Mouse (Mus musculus): ENCODE measurements around the gene Tex14. TPM values are rescaled to one million over a fixed set of nuclear protein-coding genes. Genes with fewer than 3 reads are reported as not detected.

Tex14 gene
- total and polyA plus RNA-seq, 3 experiments, result 0.08 to 0.23 TPM; not detected in 1

DNA sequence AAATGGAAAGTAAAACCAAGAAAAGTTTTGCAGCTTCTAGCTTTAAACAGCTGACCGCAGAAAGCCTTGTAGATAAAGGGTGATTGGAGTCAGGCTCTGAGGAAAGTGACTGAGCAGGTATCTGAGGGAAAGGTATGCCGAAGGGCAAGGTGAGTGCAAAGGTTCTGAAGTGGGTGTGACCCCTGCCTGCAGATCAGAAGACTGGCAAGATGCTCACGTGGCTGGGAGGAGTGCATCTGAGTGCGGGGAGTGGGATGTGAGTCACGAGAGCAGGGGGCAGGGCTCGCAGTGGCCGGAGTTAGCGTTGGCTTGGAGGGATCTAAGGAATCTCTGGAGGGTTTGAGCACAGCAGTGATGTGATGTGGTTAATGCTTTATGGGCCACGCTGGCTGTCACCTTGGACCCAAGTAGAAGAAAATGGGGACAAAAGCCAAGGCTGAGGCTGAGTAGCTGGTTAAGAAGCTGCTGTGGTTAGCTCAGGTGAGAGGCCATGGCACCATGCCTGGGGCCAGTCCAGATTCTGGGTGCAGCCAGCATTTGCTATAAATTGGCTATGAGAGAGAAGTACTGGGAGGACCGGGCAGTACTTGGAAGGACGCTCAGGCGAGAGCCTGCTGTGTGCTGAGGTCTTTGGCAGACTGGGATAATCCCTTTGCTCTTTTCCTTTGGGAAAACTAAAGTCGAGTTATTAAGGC is 194.7 kb downstream of the Tex14 start:
- Histone ChIP-seq H3K4me1 (ENCODE audit: control insufficient read depth, insufficient read depth, low read length) (peaks cover 5% of the 10 kb centered on the region), H3K9ac (ENCODE audit: low read depth, low read length) (no peak overlapping the region), H3K4me3 (no peak overlapping the region), H3K79me2 (replicated peaks; ENCODE audit: control insufficient read depth, insufficient read depth, low read length) (no peaks in the 10 kb centered on the region; the same call in 1 of the 2 replicates), H3K27me3 (ENCODE audit: control insufficient read depth, insufficient read depth, low read length) (no peaks in the 10 kb centered on the region), H3K36me3 (ENCODE audit: control insufficient read depth, insufficient read depth, low read length) (no peaks in the 10 kb centered on the region), H3K27ac (no peak overlapping the region)
- WGBS, result 87% methylated on average over 13 of the region's 13 CpGs
- intact Hi-C loops (cut with DNase I), result loop anchor here (5.0 kb wide), 1 partner anchor 138 kb away; the partner anchor contains the start of gene Supt4a
- no peak for DNase-seq
- TF ChIP-seq CTCF (IDR thresholded peaks at IDR 0.05), result no peak
- TF ChIP-seq POLR2A (IDR thresholded peaks at IDR 0.05; ENCODE audit: insufficient read depth, low read depth, low read length), result no peak
- no peak for TF ChIP-seq EP300 (IDR thresholded peaks at IDR 0.05; ENCODE audit: insufficient read depth, low read depth, low read length)

DNA sequence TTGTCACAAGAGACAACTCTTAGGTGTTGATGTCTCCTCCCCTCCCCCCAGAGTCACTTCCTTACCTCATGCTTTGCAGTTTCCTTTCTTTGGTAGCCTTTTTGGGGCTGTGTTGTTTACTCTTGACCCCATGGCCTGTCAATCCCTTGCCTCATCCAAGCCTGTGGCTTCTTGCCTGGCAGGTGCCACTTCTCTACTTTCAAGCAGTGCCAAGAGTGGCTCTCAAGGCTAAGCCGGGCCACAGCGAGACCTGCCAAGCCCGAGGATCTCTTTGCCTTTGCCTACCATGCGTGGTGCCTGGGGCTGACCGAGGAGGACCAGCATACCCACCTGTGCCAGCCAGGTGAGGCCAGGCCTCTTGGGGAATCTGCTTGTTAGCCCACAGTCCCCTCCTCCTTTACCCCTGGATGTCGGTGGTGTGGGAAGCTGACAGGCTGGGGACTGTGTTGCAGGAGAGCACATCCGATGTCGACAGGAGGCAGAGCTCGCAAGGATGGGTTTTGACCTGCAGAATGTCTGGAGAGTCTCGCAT is 195.5 kb downstream of the Tex14 start:
- no peak for DNase-seq
- 94% methylated on average over 10 of the region's 10 CpGs for WGBS
- no peaks in the 10 kb centered on the region for H3K36me3 ChIP-seq (ENCODE audit: control insufficient read depth, insufficient read depth, low read length)
- H3K79me2 ChIP-seq (replicated peaks; ENCODE audit: control insufficient read depth, insufficient read depth, low read length), result no peaks in the 10 kb centered on the region; the same call in 1 of the 2 replicates
- intact Hi-C loops (cut with DNase I), result no loop called here
- H3K27me3 ChIP-seq (ENCODE audit: control insufficient read depth, insufficient read depth, low read length), result no peaks in the 10 kb centered on the region
- H3K9ac ChIP-seq (ENCODE audit: low read depth, low read length), result no peak overlapping the region
- H3K4me1 ChIP-seq (ENCODE audit: control insufficient read depth, insufficient read depth, low read length), result peaks cover 3% of the 10 kb centered on the region
- H3K27ac ChIP-seq, result no peak overlapping the region
- TF ChIP-seq POLR2A (IDR thresholded peaks at IDR 0.05; ENCODE audit: insufficient read depth, low read depth, low read length) (no peak), CTCF (IDR thresholded peaks at IDR 0.05) (no peak), EP300 (IDR thresholded peaks at IDR 0.05; ENCODE audit: insufficient read depth, low read depth, low read length) (no peak)
- H3K4me3 ChIP-seq, result no peak overlapping the region

GRCm38 (mm10) chr11:87602234-87602633 is 197.4 kb downstream of the Tex14 start:
- intact Hi-C loops (cut with DNase I), result no loop called here
- no peaks in the 10 kb centered on the region for H3K4me1 ChIP-seq (ENCODE audit: control insufficient read depth, insufficient read depth, low read length)
- 93% methylated on average over 9 of the region's 9 CpGs for WGBS
- no peaks in the 10 kb centered on the region for H3K27me3 ChIP-seq (ENCODE audit: control insufficient read depth, insufficient read depth, low read length)
- peaks cover 3% of the 10 kb centered on the region; the same call in 1 of the 2 replicates for H3K36me3 ChIP-seq (ENCODE audit: control insufficient read depth, insufficient read depth, low read length)
- no peak overlapping the region for H3K4me3 ChIP-seq
- no peak overlapping the region for H3K27ac ChIP-seq
- no peak overlapping the region for H3K9ac ChIP-seq (ENCODE audit: low read depth, low read length)
- no peak for DNase-seq
- H3K79me2 ChIP-seq (replicated peaks; ENCODE audit: control insufficient read depth, insufficient read depth, low read length), result no peaks in the 10 kb centered on the region; the same call in 1 of the 2 replicates
- no peak for TF ChIP-seq CTCF (IDR thresholded peaks at IDR 0.05)
- no peak for TF ChIP-seq POLR2A (IDR thresholded peaks at IDR 0.05; ENCODE audit: insufficient read depth, low read depth, low read length)
- TF ChIP-seq EP300 (IDR thresholded peaks at IDR 0.05; ENCODE audit: insufficient read depth, low read depth, low read length), result no peak

- H3K79me2 ChIP-seq (replicated peaks; ENCODE audit: control insufficient read depth, insufficient read depth, low read length), result no peaks in the 10 kb centered on the region; the same call in 1 of the 2 replicates
- no peak overlapping the region for H3K9ac ChIP-seq (ENCODE audit: low read depth, low read length)
- H3K27ac ChIP-seq, result no peak overlapping the region
- TF ChIP-seq POLR2A (IDR thresholded peaks at IDR 0.05; ENCODE audit: insufficient read depth, low read depth, low read length) (no peak), EP300 (IDR thresholded peaks at IDR 0.05; ENCODE audit: insufficient read depth, low read depth, low read length) (no peak), CTCF (IDR thresholded peaks at IDR 0.05) (no peak)
- peaks cover 4% of the 10 kb centered on the region for H3K36me3 ChIP-seq (ENCODE audit: control insufficient read depth, insufficient read depth, low read length)
- intact Hi-C loops (cut with DNase I), result no loop called here
- no peaks in the 10 kb centered on the region for H3K27me3 ChIP-seq (ENCODE audit: control insufficient read depth, insufficient read depth, low read length)
- no peak overlapping the region for H3K4me3 ChIP-seq
- no peaks in the 10 kb centered on the region for H3K4me1 ChIP-seq (ENCODE audit: control insufficient read depth, insufficient read depth, low read length)
- no peak for DNase-seq
- WGBS, result 85% methylated on average over 2 of the region's 2 CpGs
These were observed 198.7 kb downstream of the Tex14 start for GRCm38 (mm10) chr11:87603571-87603970.

Other genes with a start within 250 kb of the Tex14 start
- gene Ppm1e, start 46.0 kb upstream of the Tex14 start, total RNA-seq (2021), result 1 to 10 TPM; 6.3 to 6.9 TPM
- gene Ppm1e, start 46.0 kb upstream of the Tex14 start, polyA plus RNA-seq (2012; rRNA removed), result 1.8 and 4.4 TPM in 2 replicates
- 1 to 10 TPM in 1 of 2 experiments, under 1 TPM in 1; 0.89 to 1.7 TPM for gene Rad51c, start 111 bp upstream of the Tex14 start, total RNA-seq (2021)
- 0.35 and 0.97 TPM in 2 replicates for gene Rad51c, start 111 bp upstream of the Tex14 start, polyA plus RNA-seq (2012; rRNA removed)
- gene Gm11492, start 161.6 kb downstream of the Tex14 start, total RNA-seq (2021), result not detected
- gene Gm11492, start 161.6 kb downstream of the Tex14 start, polyA plus RNA-seq (2012; rRNA removed), result 0.04 TPM in 1 of 2 replicates, not detected in the other
- gene Sept4, start 163.8 kb downstream of the Tex14 start, total RNA-seq (2021), result 10 to 100 TPM; 36.7 to 38.6 TPM
- 39.9 and 54.4 TPM in 2 replicates for gene Sept4, start 163.8 kb downstream of the Tex14 start, polyA plus RNA-seq (2012; rRNA removed)
- 10 to 100 TPM; 24.7 to 27.8 TPM for gene Mtmr4, start 187.1 kb downstream of the Tex14 start, total RNA-seq (2021)
- 7.9 and 19.0 TPM in 2 replicates for gene Mtmr4, start 187.1 kb downstream of the Tex14 start, polyA plus RNA-seq (2012; rRNA removed)
- gene Hsf5, start 212.1 kb downstream of the Tex14 start, total RNA-seq (2021), result under 1 TPM in 1 of 2 experiments, not detected in 1; 0.05 TPM
- 0.02 and 0.06 TPM in 2 replicates for gene Hsf5, start 212.1 kb downstream of the Tex14 start, polyA plus RNA-seq (2012; rRNA removed)

All from heart, adult 2 months (tissue).